In genomic region chr7:34389277-34390085, GRCm38 (mm10) we compare ENCODE assay signal across 1 mouse cellular context.
TF ChIP-seq lines count a peak whose summit lies in the region.

No protein-coding gene starts in this region.

TF ChIP-seq in CH12.LX, 34 proteins besides CTCF, POLR2A, EP300 and RAD21 (continued from another document):
- TF ChIP-seq RCOR1 (conservative IDR thresholded peaks at IDR 0.05; ENCODE audit: low read depth, low read length), result no peak
- TF ChIP-seq ZNF384 (IDR thresholded peaks at IDR 0.05; ENCODE audit: low read depth, low read length), result no peak
- TF ChIP-seq POLR2AphosphoS2 (IDR thresholded peaks at IDR 0.05; ENCODE audit: low read depth, low read length), result peak; percentile 77; the same call in 1 of the 2 replicates
- no peak for TF ChIP-seq UBTF (IDR thresholded peaks at IDR 0.05; ENCODE audit: low read depth, low read length)
- TF ChIP-seq MXI1 (IDR thresholded peaks at IDR 0.05; ENCODE audit: low read depth, low read length), result peak; percentile 87
- TF ChIP-seq SMC3 (IDR thresholded peaks at IDR 0.05; ENCODE audit: low read depth, low read length), result no peak
- peak; percentile 57 for TF ChIP-seq ELF1 (IDR thresholded peaks at IDR 0.05; ENCODE audit: low read depth, low read length)
- TF ChIP-seq MAX (IDR thresholded peaks at IDR 0.05; ENCODE audit: low read length), result peak; percentile 53; the same call in 1 of the 2 replicates
- TF ChIP-seq JUN (IDR thresholded peaks at IDR 0.05; ENCODE audit: insufficient read depth, low read depth, low read length), result no peak
- 0 out of 2 replicates have a peak, but pooled peaks have one; percentile 35 for TF ChIP-seq BHLHE40 (IDR thresholded peaks at IDR 0.05; ENCODE audit: low read depth, low read length)
- TF ChIP-seq USF1 (IDR thresholded peaks at IDR 0.05; ENCODE audit: low read depth, low read length), result no peak; the same call in 1 of the 2 replicates
- TF ChIP-seq MAZ (IDR thresholded peaks at IDR 0.05; ENCODE audit: low read depth, low read length), result 0 out of 2 replicates have a peak, but pooled peaks have one; percentile 53
- peak; percentile 55 for TF ChIP-seq NRF1 (IDR thresholded peaks at IDR 0.05; ENCODE audit: low read depth, low read length)
- no peak for TF ChIP-seq GABPA (IDR thresholded peaks at IDR 0.05; ENCODE audit: insufficient replicate concordance, low read depth, low read length)
TF ChIP-seq in CH12.LX: peak in this region for 18.
